Mouse (Mus musculus) embryonic facial prominence, embryonic 12.5 days (tissue): ENCODE measurements around the gene Txnrd1. TPM values are rescaled to one million over a fixed set of nuclear protein-coding genes. Genes with fewer than 3 reads are reported as not detected.
A peak's percentile ranks its signal among the peaks of the same experiment; 100 is the strongest.

Experiments used
- ATAC-seq: fragments of 200-750 bp; cut with Nextera tagmentation; 2 replicates; pipeline ENCODE4 v1.8.0; 2017; ENCODE audit not compliant: insufficient number of reproducible peaks, insufficient read depth, low FRiP score, low TSS enrichment
- H3K27ac ChIP-seq: fragments of 300-500 bp; sonication (generic); 2 replicates; pipeline ENCODE4 v1.5.1; 2016; ENCODE audit warnings: mild to moderate bottlenecking
- H3K27me3 ChIP-seq: fragments of 300-500 bp; sonication (generic); 2 replicates; pipeline ENCODE4 v1.6.1; 2016; ENCODE audit warnings: mild to moderate bottlenecking, moderate library complexity
- H3K36me3 ChIP-seq: fragments of 300-500 bp; sonication (generic); 2 replicates; pipeline ENCODE4 v1.6.1; 2016; ENCODE audit warnings: mild to moderate bottlenecking
- H3K4me1 ChIP-seq: fragments of 300-500 bp; sonication (generic); 2 replicates; pipeline ENCODE4 v1.6.1; 2016
- H3K4me2 ChIP-seq: fragments of 300-500 bp; sonication (generic); replicated peaks from 2 replicates; pipeline ENCODE4 v1.6.1; 2016; ENCODE audit warnings: mild to moderate bottlenecking, moderate library complexity
- H3K4me3 ChIP-seq: fragments of 300-500 bp; sonication (generic); 2 replicates; pipeline ENCODE4 v1.5.1; 2016; ENCODE audit warnings: mild to moderate bottlenecking
- H3K9ac ChIP-seq: fragments of 300-500 bp; sonication (generic); 2 replicates; pipeline ENCODE4 v1.6.1; 2016; ENCODE audit warnings: mild to moderate bottlenecking, moderate library complexity
- H3K9me3 ChIP-seq: fragments of 300-500 bp; sonication (generic); 2 replicates; pipeline ENCODE4 v1.6.1; 2016; ENCODE audit warnings: mild to moderate bottlenecking, moderate library complexity
- WGBS: fragments of 180-500 bp; shearing (Covaris S2); methylation state at CpG from one replicate; pipeline ENCODE4 v1.1.7; 2016; 5-methylcytosine and 5-hydroxymethylcytosine counted together
- polyA plus RNA-seq: library from polyadenylated mRNA; unstranded; fragments of >200 nt; fragmentation: Nextera tagmentation; extraction: Ambion mirVana; gene quantifications from 2 replicates; pipeline ENCODE4 v1.2.1, GENCODE M21; 2016

Txnrd1 gene
- polyA plus RNA-seq, 1 experiment from 2014 or later, result 148 TPM

DNA sequence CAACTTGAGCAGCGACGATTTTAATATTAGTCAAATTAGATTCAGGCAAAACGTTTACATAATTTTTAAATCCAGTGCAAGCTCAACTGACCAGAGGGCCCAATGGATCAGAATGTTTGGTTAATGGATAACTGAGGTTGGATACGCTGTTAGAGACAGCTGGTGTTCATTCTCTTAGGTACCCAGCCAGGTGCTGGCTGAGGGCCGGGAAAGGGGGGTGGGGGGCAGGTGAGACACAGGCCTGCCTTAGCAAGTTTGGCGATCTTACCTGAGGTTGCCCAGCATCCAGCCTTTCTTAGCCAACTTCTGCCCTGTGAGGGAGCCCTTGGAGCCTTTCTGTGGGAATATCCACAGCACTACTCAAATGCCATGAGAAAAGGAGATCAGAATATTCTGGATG, 28.6 kb upstream of the Txnrd1 start:
- no peak for ATAC-seq
- H3K9ac ChIP-seq, result no peak overlapping the region
- 79% methylated on average over 6 of the region's 6 CpGs for WGBS
- H3K27ac ChIP-seq, result no peak overlapping the region
- no peak overlapping the region for H3K4me2 ChIP-seq
- no peaks in the 10 kb centered on the region for H3K36me3 ChIP-seq
- H3K4me3 ChIP-seq, result no peak overlapping the region
- H3K4me1 ChIP-seq, result 0 out of 2 replicates have a peak, but pooled peaks cover 2% of the 10 kb centered on the region
- no peaks in the 10 kb centered on the region for H3K27me3 ChIP-seq
- no peaks in the 10 kb centered on the region for H3K9me3 ChIP-seq

DNA sequence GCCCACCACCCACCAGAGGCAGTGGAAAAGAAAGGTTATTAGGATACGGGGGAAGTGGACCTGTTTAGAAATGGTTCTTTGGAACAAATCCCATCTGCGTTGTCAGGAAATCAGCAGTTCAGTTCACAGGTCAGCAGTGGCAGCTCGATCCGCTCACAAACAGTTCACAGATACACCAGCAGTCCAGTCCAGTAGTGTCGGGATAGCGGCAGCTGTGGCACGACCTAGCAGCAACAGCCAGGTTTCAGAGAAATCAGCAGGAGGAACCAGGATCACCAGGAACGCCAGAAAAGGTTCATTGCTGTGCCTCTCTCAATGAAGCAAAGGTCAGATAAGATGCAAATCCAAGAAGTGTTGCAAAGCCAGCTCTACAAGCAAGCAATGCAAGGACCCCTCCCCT, 27.3 kb upstream of the Txnrd1 start:
- Histone ChIP-seq H3K9ac (no peak overlapping the region), H3K27me3 (no peaks in the 10 kb centered on the region), H3K9me3 (no peaks in the 10 kb centered on the region), H3K36me3 (no peaks in the 10 kb centered on the region), H3K4me3 (no peak overlapping the region), H3K4me2 (no peak overlapping the region), H3K27ac (no peak overlapping the region), H3K4me1 (0 out of 2 replicates have a peak, but pooled peaks cover 2% of the 10 kb centered on the region)
- ATAC-seq, result no peak
- 73% methylated on average over 8 of the region's 8 CpGs for WGBS

DNA sequence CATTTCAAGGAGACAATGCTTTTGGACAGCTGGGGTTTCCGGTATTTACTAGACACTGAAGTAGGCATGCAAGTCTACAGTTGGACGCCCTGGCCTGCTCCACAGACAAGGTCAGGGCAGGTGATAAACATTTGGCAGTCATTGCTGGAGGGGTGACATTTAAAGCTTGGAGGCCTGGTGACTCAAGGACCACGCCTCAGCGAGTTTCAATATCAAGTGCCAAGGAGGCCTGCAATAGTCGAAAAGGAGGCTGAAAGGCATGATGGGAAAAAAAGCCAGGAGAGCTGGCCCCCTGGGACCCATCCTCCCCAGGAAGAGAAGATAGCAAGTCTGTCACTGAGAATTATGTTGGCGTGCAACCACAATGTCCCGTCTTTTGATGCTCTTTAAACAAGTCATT, 26.5 kb upstream of the Txnrd1 start:
- no peak for ATAC-seq
- H3K27ac ChIP-seq, result no peak overlapping the region
- H3K27me3 ChIP-seq, result no peaks in the 10 kb centered on the region
- H3K9me3 ChIP-seq, result no peaks in the 10 kb centered on the region
- H3K36me3 ChIP-seq, result no peaks in the 10 kb centered on the region
- whole genome bisulfite sequencing, result 80% methylated on average over 7 of the region's 7 CpGs
- H3K4me3 ChIP-seq, result no peak overlapping the region
- H3K4me1 ChIP-seq, result 0 out of 2 replicates have a peak, but pooled peaks cover 2% of the 10 kb centered on the region
- no peak overlapping the region for H3K4me2 ChIP-seq
- H3K9ac ChIP-seq, result no peak overlapping the region

DNA sequence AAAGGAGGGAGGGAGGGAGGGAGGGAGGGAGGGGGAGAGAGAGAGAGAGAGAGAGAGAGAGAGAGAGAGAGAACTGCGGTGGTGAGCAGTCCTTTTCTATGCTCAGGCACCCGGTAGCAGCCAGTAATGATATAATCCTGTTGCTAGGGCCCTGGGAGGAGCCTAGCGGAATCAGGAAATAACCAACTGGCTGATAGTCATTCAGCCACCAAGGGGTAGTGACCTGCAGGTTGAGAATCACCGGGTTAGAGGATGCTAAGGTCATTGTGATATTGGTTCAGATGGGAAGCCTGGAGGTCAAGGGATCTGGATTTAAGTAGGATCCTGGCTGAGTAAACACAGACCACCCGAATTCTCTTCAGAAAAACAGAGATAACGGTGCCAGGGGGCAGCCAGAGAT, 25.6 kb upstream of the Txnrd1 start:
- H3K9me3 ChIP-seq, result no peaks in the 10 kb centered on the region
- no peak overlapping the region for H3K9ac ChIP-seq
- no peaks in the 10 kb centered on the region for H3K27me3 ChIP-seq
- H3K4me2 ChIP-seq, result no peak overlapping the region
- H3K36me3 ChIP-seq, result no peaks in the 10 kb centered on the region
- no peak overlapping the region for H3K27ac ChIP-seq
- no peak overlapping the region for H3K4me3 ChIP-seq
- 30% methylated on average over 6 of the region's 6 CpGs for WGBS
- 0 out of 2 replicates have a peak, but pooled peaks cover 2% of the 10 kb centered on the region for H3K4me1 ChIP-seq
- no peak for ATAC-seq

DNA sequence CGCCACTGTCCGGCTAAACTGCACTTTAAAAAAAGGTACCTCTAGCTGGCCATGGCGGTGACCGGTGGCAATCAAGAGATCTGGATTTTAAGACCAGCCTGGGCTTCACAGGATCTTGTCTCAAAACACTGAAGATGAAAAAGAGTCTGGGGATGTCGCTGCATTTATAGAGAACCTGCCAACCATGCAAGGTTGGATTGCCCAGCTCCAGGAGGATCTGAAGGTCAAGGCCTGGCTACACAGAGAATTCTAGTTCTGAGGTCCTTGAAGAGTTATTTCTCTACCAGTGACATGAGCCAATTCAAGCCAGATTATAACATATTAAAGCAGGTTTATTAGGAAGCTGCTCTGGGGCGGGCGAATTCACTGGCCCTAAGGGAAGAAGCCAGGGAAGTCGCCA, 24.9 kb upstream of the Txnrd1 start:
- H3K36me3 ChIP-seq, result no peaks in the 10 kb centered on the region
- no peak for ATAC-seq
- H3K9me3 ChIP-seq, result no peaks in the 10 kb centered on the region
- no peak overlapping the region for H3K4me3 ChIP-seq
- no peaks in the 10 kb centered on the region for H3K27me3 ChIP-seq
- 71% methylated on average over 8 of the region's 8 CpGs for WGBS
- H3K4me2 ChIP-seq, result no peak overlapping the region
- H3K9ac ChIP-seq, result no peak overlapping the region
- H3K4me1 ChIP-seq, result peaks cover 4% of the 10 kb centered on the region
- no peak overlapping the region for H3K27ac ChIP-seq

DNA sequence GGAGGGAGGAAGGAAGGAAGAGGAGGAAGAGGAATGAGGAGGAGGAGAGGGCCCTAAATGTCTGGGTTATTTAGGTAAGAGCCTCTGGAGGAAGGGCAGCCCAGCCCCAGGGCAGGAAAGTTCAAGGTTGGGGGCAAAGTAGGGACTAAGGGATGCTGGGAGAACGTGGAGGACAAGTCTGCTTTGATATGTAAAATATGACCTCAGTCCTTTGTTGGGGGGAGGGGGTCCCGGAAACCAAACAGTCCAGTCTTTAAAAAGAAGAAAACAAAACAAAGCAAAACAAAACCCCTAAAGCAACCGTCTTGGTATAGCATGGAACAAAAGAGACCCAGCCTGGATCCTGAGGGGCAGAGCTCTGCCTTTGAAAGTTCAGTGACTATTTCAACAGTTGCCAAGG, 24.4 kb upstream of the Txnrd1 start:
- no peaks in the 10 kb centered on the region for H3K9me3 ChIP-seq
- H3K36me3 ChIP-seq, result no peaks in the 10 kb centered on the region
- no peaks in the 10 kb centered on the region for H3K27me3 ChIP-seq
- H3K9ac ChIP-seq, result no peak overlapping the region
- H3K4me3 ChIP-seq, result no peak overlapping the region
- H3K27ac ChIP-seq, result no peak overlapping the region
- H3K4me1 ChIP-seq, result peaks cover 9% of the 10 kb centered on the region
- no peak for ATAC-seq
- no peak overlapping the region for H3K4me2 ChIP-seq
- WGBS, result 15% methylated on average over 3 of the region's 3 CpGs

DNA sequence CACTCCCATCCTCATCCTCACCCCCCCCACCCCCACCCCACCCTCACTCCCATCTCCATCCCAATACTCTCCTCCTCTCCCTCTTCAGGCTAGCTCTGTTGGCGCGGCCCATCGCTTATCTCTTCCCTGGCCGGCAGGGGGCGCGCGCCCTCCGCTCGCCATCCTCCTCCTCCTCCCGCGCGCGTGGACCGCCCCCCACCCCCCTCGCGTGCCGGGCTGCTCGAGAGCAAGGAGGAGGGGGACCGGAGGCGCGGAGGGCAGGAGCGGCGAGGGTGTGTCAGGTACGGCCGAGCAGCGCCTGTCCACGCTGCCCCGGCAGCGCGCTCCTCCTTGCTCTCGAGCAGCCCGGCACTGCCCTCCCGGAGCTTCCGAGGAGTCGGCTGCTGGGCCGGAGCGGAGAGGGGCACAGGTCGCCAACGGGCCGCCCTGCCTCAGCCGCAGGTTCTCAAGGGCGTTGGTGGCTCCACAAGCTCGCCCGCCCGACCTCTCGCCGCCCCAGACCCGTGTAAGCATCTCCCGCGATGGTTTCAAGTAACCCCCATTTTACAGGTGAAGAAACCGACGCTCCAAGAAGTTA, 21.8 kb upstream of the Txnrd1 start:
- H3K4me2 ChIP-seq, result peak overlapping the region; percentile 61
- WGBS, result 5% methylated on average over 50 of the region's 52 CpGs

DNA sequence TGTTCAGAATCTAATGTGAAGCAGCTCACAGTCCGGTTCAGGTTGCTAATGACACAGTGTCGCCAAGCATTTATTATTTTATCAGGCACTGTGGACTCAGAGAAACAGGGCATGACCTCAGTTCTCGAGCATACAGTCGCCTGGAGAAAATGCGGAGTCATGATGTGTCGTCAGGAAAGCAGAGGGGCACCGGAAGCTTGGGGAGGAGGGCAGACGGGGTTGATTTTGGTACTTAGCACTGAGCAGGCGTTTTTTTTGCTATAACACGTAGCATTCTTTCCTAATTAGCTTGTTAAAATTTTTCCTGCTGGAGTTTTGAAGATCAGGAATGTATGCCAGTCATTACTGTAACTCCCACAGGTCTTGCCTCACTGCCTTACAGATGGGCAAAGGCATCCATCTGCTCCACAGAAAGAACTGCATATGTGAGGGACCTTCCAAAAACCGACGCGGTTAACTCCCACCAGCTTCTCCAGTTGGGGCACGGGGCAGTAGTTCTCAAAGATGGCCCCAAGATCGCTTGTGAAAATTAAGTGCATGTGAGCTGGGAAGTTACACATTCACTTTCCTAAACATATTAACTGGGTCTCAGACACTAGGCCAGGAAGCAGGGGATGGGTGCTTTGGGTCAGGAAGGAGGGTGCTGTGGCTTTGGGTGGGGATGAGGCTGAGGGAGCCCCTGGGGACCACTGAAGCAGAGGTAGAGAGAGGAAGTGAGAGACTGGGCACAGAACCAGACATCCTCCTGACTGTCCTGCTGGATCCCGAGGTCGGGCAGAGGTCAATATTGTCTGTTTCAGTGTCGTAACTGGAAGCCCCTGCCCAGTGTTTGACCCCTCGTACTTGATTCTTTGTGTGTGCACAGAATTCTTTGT, 19.4 kb upstream of the Txnrd1 start:
- Histone ChIP-seq H3K9me3 (no peaks in the 10 kb centered on the region), H3K36me3 (no peaks in the 10 kb centered on the region), H3K9ac (no peak overlapping the region), H3K4me1 (peaks cover 12% of the 10 kb centered on the region), H3K4me3 (no peak overlapping the region), H3K27me3 (no peaks in the 10 kb centered on the region), H3K4me2 (0 out of 2 replicates have a peak overlapping the region, but pooled peaks have one; percentile 5), H3K27ac (no peak overlapping the region)
- WGBS, result 27% methylated on average over 19 of the region's 19 CpGs
- ATAC-seq, result no peak

More for the DNA sequence above, 21.8 kb upstream of the Txnrd1 start:
- Histone ChIP-seq H3K9ac (peak overlapping the region; percentile 44; the same call in 1 of the 2 replicates), H3K36me3 (no peaks in the 10 kb centered on the region), H3K4me1 (peaks cover 14% of the 10 kb centered on the region), H3K27ac (no peak overlapping the region), H3K9me3 (no peaks in the 10 kb centered on the region), H3K27me3 (no peaks in the 10 kb centered on the region), H3K4me3 (peak overlapping the region; percentile 48)
- peak; percentile 38; the same call in 1 of the 2 replicates for ATAC-seq

DNA sequence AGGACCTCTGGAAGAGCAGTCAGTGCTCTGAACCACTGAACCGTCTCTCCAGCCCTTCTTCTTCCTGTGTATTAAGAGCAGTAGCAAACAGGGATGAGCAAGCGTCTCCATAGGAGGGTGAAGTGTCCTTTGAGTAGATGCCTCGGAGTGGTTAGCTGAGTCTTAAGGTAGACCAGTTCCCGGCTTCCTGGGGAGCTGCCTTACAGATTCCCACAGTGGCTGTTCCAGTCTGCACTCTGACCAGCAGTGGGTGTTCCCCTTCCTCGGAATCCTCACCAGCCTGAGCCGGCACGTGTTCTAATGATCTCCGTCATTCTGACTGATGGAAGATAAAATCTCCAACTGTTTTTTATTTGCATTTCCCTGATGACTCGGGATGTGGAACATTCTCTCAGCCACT, 17.3 kb upstream of the Txnrd1 start:
- WGBS, result 77% methylated on average over 9 of the region's 9 CpGs
- no peak for ATAC-seq
- H3K9ac ChIP-seq, result no peak overlapping the region
- H3K4me1 ChIP-seq, result peaks cover 12% of the 10 kb centered on the region
- H3K36me3 ChIP-seq, result no peaks in the 10 kb centered on the region
- no peak overlapping the region for H3K27ac ChIP-seq
- no peak overlapping the region for H3K4me3 ChIP-seq
- no peak overlapping the region for H3K4me2 ChIP-seq
- no peaks in the 10 kb centered on the region for H3K9me3 ChIP-seq
- H3K27me3 ChIP-seq, result no peaks in the 10 kb centered on the region

DNA sequence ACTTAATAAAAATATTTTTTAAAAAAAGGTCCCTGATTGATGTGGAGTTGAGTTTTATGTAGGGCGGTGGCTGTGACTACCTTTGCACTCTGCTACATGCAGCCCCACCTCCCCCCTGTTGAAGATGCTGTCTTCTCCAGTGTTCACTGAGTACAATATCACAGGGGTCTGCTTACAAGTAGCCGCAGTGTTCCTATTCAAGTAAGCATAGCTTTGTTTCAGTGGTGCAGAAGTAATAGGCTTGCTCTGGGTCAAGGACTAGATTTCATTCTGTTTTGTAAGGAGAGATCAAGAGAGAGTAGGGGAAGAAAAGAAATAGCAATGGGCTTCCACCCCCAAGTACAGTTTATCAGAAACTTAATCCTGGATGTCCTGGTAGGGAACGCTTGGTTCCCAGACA, 16.2 kb upstream of the Txnrd1 start:
- Histone ChIP-seq H3K9me3 (no peaks in the 10 kb centered on the region), H3K27me3 (no peaks in the 10 kb centered on the region), H3K9ac (no peak overlapping the region), H3K27ac (no peak overlapping the region), H3K36me3 (no peaks in the 10 kb centered on the region), H3K4me1 (peaks cover 12% of the 10 kb centered on the region), H3K4me3 (no peak overlapping the region), H3K4me2 (no peak overlapping the region)
- 82% methylated on average over 3 of the region's 3 CpGs for WGBS
- peak; percentile 48; the same call in 1 of the 2 replicates for ATAC-seq

DNA sequence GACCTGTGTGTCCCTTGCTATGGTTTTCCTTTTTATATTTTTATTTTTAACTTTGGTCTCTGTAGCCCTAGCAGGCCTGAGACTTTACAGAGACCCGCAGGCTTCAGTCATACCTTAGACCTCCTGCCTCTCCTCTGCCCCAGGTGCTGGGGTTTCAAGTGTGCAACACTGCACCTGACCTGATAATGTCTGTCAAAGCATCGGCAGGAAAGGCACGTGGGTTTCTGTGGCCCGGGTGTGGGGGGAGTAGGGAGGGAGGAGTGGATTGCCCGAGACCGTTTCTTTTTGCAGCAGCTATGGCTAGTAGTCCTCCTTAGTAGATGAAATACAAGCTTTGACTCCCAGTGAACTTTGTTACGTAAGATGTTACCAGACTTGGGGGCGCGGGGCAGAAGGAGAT, 15.8 kb upstream of the Txnrd1 start:
- H3K9ac ChIP-seq, result no peak overlapping the region
- WGBS, result 62% methylated on average over 9 of the region's 9 CpGs
- no peak overlapping the region for H3K4me2 ChIP-seq
- no peaks in the 10 kb centered on the region for H3K27me3 ChIP-seq
- no peak overlapping the region for H3K27ac ChIP-seq
- H3K9me3 ChIP-seq, result no peaks in the 10 kb centered on the region
- ATAC-seq, result no peak
- no peaks in the 10 kb centered on the region for H3K36me3 ChIP-seq
- H3K4me3 ChIP-seq, result no peak overlapping the region
- H3K4me1 ChIP-seq, result peaks cover 12% of the 10 kb centered on the region

DNA sequence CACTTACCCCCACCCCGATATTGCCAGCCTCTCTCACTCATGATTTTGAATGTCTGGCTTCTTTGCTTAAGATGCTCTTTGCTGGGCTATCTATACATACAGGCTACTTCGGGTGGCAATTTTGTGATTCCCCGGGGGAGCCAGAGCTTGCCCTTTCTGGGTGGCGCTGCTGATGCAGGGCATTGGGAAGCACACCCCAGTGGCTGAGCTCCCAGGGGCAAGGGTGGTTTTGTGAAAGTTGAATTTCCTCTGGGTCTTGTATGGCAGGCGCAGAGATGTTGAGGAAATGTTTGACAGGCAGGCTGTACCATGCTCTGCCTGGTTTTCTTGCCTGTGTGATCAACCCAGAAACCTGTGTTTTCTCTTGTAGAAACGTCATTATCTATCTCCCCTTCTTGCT, 15.1 kb upstream of the Txnrd1 start:
- Histone ChIP-seq H3K9me3 (no peaks in the 10 kb centered on the region), H3K27me3 (no peaks in the 10 kb centered on the region), H3K9ac (no peak overlapping the region), H3K27ac (no peak overlapping the region), H3K4me3 (no peak overlapping the region), H3K36me3 (no peaks in the 10 kb centered on the region), H3K4me2 (no peak overlapping the region), H3K4me1 (peaks cover 12% of the 10 kb centered on the region)
- 84% methylated on average over 6 of the region's 6 CpGs for WGBS
- no peak for ATAC-seq
